Mouse (Mus musculus) gastrocnemius, postnatal 36 days (tissue): ENCODE results near the gene Gm17469. TPM values are rescaled to one million over a fixed set of nuclear protein-coding genes. Genes with fewer than 3 reads are reported as not detected.
"Not testable (repeated sequence)": the region's sequence is repeated elsewhere in the genome, so short reads cannot be mapped to it uniquely, and the experiment has no call there.

ENCODE experiments used
- DNase-seq, 2 experiments: peaks; one replicate each; pipeline ENCODE4 v3.0.0; 2022
- intact Hi-C: fragments of 180-260 bp; cut with DNase I; formaldehyde crosslinking; loops from one replicate; pipeline ENCODE4 v1.15.1; 2025
- long read RNA-seq, 2 experiments: library from polyadenylated mRNA; stranded (forward); transcript quantifications; one replicate each; pipeline ENCODE4 v2.0.0; 2021
- total RNA-seq, 2 experiments: library from RNA; stranded (reverse); gene quantifications; 2 replicates each; pipeline ENCODE4 v1.2.3; 2021

The Gm17469 gene
- total RNA-seq: not detected
- long read RNA-seq, experiment 1: 0 reads
- long read RNA-seq, experiment 2: 0 reads

DNA sequence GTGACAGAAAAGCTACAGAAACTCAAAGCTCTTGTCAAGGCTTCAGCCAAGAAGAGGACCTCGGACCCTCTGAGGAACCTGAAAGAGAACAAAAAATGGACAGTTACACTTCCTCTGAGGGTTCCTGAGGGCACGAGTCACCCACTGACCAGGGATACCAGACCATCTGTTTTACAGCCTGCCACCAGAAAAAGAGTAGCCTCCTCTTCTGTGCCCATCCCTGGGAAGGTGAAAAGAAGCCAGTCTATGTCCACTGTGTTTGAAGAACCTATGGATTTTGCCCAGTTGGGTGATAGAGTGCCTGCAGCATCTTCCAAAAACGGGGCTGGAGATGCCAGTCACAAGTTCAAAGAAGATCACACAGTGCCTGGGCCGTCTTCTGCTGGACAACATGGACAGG lies at the start of gene Gm17469:
TSS of gene Gm17469 (plus strand) at position 301 of the 400 bp plus-strand sequence.
- DNase-seq, intact Hi-C loops: not testable (repeated sequence)

Other genes starting within 250 kb of the Gm17469 start
- gene Gm17584, start 129.3 kb upstream of the Gm17469 start, total RNA-seq: not detected